Mouse (Mus musculus): ENCODE measurements at regions not wholly inside any gene's neighbourhood (a gene's known extent, or its start where the extent isn't known, plus 50 kb on each side); places are given as distances from the start of the nearest gene placed in this dataset.

DNA sequence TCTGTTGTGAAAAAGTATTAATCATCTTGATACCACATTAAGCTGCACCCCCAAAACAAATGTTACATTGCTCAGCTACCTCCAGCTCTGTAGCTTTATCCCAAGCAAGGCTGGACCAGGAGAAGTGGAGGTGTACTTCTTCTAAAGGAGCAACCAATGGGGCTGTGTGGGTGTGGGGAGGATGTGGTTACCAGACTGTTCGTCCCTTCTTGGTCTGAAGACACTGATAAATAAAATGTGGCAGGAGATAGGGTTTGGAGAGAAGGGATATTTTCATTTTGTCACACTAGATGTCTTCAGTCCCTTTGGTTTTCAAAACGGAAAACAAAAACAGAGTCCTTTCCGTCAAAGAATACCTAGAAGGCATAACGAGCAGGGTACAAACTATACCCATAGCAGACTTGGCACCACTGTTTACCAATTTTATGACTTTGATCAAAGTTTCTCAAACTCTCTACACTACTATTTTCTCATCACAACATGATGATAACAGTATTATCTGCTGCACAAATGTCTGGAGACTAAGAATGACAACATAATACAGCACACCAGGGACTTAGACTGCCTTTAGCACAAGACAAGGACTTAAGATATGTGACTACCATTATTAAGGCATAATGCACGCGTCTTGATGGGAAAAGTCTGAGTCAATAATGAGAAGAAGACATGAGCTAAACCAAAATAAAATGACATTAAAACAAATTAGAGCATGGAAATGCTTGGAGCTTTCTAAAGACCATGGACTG, 253.4 kb upstream of the Rag2 start:
- no peak for DNase-seq (ENCODE audit: low spot score)

DNA sequence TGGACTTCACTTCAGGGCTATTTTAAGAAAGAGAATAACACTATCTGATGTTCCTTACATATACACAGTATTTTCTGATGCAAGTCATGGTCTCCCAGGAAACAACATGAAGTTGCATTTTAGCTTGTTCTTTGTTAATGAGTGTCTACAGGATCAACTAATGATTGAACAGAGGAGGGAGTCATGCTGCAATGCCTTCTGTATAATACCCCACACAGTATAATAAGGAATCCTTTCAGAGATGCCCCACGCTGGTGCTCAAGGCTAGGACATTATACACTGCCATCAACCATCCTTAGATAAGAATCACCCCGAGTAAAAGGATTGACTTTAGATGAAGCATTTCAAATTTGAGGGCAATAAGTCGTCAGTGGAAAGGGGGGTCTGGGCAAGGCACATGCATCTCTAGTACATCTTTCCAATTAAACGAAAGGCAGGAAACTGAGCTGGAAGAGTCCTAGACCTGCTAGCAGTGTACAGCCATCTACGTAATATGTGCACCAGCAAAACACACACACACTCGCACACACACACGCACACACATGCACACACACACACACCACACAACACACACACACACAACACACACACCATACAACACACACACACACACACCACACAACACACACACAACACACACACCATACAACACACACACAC, 252.6 kb upstream of the Rag2 start:
- DNase-seq (ENCODE audit: low spot score), result no peak

DNA sequence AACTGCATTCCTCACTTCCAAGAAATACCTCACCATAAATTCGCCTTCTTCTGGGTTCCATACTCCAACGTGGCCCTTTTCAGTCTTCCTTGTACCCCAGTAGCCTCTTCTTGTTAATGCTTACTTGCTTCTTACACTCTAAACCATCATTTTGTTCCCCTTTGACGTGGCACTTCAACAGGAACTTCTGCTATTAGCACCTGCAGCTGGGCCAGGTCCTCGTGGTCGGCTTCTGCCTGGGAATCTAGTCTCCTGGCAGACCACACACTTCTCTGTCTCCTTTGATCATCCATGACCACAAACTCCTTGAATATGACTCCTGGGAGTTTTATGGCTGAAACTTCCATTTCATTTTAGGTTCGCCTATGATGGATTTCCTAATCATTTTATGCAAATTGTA, 243.9 kb upstream of the Rag2 start:
- no peak for DNase-seq (ENCODE audit: low spot score)

DNA sequence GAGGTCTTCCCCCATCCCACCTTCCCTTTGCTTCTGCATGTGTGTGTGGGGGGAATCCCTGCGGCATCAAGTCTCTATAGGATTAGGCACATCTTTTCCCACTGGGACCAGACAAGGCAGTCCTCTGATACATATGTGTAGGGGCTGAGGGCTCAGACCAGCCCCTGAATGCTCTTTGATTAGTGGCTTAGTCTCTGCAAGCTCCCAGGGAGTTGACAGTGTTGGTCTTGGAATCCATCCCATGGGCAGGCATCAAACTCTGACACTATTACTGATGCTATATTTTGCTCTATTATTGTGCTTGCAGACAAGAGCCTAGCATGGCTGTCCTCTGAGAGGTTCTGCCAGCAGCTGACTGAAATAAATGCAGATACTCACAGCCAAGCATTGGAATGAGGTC, 209.5 kb upstream of the Rag2 start:
- no peak for DNase-seq (ENCODE audit: low spot score)

DNA sequence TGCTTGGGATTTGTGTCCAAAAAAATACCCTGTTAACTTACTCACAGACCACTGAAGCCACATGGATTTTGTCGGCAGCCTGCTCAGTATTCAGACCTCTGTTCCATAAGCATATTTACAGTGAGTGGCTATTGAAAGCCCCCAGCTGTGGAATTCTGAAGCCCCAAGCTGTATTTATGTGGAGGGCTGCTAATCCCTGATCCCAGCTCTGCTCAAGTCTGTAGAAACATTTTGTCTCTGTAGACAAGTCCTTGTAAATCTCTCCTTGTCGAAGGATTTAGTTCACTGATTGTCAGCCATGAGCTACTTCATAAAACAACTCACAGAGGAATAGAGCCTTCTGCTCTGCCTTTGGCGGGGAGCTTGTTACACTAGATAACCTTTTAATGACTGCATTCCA, 207.8 kb upstream of the Rag2 start:
- no peak for DNase-seq (ENCODE audit: low spot score)

DNA sequence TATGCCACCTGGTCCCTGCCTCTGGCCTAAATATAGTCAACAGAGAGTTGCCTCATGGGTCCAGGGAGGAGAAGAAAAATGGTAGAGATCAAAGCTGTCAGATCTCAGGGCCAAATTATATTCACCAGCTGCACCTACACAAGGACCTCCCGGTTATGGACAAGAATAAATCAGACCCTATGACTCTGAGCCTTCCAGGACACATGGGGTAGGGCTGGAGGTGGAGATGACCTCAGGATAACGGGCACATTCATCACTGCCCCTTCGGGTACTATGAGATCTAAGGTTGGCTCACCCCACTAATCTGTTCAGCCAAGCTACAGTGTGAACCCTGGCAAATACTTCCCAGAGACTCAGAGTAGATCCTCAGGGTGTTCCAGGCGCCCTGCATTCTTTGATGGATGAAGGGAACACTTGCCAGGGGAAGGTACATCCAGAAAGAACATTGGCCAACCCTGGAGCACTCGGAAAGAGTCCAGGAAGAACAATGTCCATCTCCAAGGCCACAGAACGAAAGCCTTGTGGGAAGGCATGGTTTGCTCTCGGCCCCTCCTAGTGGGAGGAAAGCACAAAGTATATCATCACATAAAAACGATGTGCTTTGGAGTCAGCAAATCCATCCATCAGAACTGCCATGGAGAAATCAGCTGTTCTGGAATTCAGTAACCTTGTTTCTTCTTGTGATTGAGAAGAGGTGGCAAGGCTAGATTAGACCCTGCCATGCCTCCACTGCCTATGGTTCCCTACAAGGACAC, 191.2 kb upstream of the Rag2 start:
- DNase-seq (ENCODE audit: low spot score), result no peak

DNA sequence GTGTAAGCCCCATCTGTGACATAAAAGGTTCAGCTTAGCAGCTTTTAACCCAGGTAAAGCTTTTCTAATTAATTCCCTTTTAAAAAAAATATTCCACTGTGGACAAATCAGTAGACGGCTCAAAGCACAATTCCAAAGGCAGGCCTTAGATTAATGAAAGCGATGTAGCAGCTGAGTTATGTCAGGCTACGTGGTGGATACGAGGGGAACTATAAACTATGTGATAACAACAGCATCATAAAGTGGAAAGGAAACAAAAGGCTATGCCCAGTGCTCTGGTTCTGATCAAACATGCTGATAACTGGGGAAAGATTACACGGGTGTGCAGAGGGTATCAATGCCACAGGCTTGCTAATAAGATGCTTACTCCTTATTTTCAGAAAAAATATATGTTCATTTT, 184.3 kb upstream of the Rag2 start:
- no peak for DNase-seq (ENCODE audit: low spot score)

DNA sequence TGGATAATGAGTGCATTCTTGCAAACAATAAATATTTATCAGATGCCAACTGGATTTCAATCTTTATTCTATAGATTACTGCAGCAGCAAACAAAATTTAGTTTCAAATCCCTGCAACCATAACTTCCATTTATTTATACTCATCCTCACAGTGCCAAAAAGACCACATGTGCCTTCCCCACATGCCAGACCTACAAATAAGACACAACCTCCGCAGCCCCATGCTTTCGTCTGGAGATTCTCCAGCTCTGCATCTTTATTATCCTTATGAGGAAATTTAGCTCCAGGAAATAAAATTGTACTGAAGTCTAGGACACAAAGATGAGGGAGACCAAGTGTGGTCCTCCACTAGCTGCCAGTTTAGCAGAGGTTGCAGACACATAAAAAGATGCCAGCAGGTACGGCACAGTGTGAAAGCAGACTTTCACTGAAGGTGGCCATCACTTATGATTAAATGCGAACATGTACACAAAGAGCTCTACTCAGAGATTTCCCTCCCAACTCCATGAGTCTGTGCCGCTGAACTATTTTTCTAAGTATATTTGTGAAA, 183.4 kb upstream of the Rag2 start:
- no peak for DNase-seq (ENCODE audit: low spot score)

DNA sequence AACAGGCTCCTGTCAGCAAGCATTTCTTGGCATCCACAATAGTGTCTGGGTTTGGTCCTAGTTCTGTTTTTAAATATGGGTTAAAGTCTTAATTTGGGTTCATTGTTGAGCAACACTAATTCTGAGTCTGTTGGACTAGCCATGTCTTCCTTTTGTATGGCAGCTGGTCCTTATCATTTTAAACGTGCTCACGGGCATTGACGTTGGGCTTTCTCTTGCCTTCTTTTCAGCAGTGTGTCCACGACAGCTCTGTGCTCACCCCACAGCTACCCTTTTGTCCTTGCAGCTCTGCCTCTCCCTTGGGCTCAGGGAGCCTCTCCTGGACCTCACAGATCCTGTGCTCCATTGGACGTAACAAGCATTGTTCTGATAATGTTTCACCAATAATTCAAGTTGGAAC, 168.9 kb upstream of the Rag2 start:
- no peak for DNase-seq (ENCODE audit: low spot score)

DNA sequence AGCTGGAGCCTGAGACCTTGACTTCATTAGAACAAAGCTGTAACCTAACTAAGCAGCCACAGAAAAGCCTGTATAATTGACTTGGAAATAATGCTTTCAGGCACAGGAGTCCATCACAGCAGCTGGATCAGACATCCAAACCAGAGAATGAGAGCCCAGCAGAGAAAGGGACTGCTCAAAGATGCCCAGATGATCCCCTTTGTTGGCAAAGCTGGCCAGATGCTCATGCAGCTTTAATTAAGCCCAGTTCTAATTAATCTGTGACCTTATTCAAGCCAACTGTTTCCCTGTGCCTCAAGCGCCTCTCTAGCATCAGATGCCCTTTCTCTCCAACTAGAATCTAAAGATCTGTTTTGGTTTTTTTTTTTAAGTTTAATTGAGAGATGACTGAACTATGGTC, 165.6 kb upstream of the Rag2 start:
- DNase-seq (ENCODE audit: low spot score), result no peak

DNA sequence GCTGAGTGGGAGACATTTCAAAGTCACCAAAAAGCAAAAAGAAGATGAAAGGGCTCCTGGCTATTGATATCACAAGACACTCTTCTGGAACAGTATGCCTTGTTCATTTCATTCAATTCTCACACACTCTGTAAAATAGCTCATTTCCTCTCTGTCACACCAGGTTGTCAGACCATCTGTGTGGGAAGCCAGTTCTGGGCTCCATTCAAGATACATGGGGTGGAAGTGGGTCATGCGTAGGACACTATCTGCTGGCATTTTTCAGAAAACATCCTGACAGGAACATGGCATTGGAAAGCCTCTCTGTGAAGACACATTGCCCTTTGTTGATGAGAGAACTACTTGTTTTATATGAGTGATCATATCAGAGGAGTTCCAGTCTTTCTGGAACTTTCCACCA, 162.1 kb upstream of the Rag2 start:
- no peak for DNase-seq (ENCODE audit: low spot score)

DNA sequence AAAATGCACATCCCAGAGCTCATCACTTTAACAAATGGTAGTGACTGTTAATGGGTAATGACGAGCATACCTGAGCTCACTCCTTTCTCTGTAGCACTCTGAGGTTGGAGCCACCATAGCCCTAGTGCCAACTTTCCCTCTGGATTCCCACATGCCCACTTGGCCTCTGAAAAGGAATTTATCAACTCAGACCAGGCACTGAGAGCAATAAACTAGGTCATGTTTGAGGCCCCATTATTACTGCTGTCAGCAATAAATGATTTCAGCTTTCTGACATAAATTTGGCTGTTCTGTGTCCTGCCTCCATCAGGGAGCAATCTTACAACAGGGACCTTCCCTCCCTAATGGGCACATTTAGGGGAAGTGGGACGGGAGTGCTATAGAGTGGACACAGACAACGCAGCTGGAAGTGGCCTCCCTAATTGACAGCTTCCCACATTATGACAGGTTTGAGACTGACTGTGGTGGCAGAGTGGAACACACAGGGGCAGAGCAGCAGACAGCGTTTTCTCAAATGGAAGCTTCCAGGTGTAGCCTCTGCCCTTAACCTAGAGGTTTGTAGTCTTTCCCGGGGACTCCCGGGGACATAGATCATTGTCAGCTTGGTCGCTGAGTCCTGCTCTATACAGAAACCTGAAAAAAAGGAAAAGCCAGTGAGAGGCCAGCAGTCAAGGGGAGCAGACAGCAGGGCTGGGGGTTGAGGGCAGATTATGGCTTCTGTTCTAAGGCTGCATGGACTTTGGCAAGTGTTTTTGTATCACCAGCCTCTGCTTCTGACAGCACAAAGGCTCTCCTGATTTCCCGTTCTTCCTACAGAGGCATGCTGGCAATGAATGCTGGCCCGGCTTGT, 160.0 kb upstream of the Rag2 start:
- no peak for DNase-seq (ENCODE audit: low spot score)

DNA sequence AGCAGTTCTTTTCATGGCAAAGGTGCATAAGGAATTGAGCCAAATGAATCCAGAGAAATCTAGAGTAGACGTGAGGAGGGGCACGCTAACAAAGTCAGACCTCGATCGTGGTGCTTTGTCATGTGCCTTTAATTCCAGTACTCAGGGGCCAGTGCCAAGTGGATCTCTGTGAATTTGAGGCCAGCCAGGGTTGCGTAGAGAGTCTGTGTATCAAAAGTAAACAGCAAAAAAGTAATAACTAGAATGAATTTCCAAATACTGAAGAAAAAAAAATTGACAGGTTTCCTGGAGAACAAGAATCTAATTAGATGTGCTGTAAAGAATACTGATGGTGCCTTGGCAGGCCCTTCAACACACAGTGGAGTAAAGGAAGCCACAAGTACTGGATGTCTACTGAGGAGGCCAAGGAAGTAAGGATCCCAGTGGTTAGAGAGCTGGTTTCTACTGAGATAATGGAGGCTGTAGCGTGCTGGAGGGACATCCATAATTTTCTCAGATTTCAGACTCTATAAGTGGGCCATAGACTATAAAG, 153.9 kb upstream of the Rag2 start:
- peak; percentile 32 for DNase-seq (ENCODE audit: low spot score)

DNA sequence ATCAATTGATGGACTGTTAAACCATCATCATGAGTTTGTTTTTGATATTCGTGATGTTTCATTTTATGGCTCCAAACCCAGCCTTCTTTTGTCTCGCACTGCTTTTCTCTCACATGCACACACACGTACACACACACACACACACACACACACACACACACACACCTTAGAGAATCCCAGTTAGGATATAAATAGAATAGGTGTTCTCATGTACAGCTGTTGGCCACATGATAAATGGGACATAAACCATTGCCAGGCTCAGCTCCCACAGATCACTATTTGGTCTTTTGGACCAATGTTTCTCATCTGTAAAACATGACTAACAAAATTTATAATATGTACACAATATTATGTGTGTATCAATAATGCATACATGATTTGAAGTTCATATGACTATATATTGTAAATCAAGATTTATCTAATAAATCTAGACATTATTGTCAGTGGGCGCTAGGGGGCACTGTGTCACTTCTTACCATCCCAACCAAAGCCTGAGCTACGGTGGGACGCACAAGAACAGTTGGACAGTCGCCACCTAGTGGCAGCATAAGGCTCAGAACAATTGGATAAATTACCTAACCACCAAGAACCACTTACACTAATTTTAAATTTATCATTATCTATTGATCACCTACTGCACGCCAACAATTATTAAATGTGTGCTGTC, 151.9 kb upstream of the Rag2 start:
- peak; percentile 87 for DNase-seq (ENCODE audit: low spot score)

DNA sequence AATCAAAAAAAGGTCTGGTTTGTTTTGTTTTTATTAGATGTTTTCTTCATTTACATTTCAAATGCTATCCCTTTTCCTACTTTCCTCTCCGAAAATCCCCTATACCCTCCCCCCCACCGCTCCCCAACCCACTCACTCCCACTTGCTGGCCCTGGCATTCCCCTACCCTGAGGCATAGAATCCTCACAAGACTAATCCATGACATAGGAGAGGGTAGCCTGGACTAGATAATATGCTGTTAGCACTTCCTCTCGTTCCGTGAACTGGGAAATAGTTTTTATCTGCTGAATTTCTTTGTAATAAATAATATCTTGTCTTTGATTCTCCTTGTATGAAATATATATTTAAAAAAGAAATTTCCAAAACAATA, 151.4 kb upstream of the Rag2 start:
- no peak for DNase-seq (ENCODE audit: low spot score)

DNA sequence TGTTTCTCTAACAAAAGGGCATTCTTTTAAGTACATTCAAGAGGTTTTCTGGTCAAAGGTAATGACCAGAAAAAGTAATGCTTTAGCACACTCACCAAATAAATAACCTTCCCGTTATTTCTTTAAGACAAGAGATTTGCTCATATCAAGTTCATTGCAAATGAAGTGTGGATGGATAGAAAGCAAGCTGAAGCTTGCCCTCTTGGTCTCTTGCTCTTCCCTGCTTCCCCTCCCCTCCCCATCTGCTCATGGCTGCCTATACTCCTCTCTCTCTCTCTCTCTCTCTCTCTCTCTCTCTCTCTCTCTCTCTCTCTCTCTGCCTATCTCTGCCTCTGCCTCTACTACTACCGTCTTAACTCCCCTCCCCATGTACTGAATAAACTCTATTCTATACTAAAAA, 147.7 kb upstream of the Rag2 start:
- DNase-seq (ENCODE audit: low spot score), result no peak

DNA sequence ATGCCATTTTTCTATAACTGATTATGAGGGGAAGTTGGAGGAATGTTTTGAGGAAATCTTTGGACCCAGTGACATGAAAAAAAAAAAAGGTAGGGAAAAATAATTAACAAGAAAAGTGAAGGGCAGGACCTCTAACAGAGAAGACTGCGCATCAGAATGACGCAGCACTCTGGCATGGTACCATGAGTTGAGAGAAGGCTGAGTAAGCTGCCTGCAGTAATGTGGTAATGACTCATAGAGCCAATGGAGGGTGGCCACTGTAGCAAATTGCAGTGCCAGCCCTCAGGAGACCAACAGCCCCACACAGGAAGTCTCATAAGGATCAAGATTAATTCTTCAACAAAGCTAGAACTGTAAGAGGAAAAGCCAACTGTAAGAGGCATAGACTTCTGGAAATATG, 134.3 kb upstream of the Rag2 start:
- DNase-seq (ENCODE audit: low spot score), result peak; percentile 14

DNA sequence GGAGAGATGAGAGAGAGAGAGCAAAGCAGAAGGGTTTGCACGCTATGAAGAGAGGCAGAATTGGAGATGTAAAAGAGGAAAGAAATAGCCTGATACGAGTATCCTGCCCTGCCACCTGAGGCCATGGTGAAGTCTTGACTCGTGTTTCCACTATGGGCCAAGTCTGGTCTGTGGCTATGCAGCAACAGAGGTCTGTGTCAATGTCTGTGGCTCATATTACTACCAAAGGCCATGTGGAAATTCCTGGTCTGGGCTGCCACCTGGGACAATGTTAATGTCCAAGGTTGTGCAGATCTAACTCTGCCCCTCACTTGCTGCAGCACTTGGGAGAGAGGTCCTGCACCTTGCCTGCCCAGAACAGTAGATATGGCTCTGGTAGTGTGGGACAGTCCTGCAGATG, 132.8 kb upstream of the Rag2 start:
- DNase-seq (ENCODE audit: low spot score), result no peak

DNA sequence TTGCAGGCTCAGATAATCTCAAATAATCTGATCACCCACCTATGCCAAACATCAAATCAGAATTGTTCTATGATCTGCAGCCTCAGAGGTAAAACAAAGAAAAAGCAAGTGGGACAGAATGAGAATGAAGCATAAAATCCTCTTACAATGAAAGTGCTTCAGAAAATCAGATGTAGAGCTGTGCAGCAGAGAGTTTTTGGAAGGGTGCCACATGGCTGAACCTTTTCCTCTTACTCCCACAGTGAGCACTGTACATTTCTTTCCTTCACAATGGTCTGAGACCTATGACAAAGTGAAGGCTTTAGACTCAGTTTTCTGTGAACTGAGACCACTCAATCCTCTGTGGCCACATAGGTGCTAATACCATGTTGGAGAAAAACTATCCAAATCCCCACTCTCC, 116.4 kb upstream of the Rag2 start:
- DNase-seq (ENCODE audit: low spot score), result no peak

All from adipocyte (in vitro differentiated cells).